Mouse (Mus musculus): ENCODE results near the gene Stag1. TPM values are rescaled to one million over a fixed set of nuclear protein-coding genes. Genes with fewer than 3 reads are reported as not detected.

Stag1 gene
- polyA plus RNA-seq, 1 experiment = not detected

DNA sequence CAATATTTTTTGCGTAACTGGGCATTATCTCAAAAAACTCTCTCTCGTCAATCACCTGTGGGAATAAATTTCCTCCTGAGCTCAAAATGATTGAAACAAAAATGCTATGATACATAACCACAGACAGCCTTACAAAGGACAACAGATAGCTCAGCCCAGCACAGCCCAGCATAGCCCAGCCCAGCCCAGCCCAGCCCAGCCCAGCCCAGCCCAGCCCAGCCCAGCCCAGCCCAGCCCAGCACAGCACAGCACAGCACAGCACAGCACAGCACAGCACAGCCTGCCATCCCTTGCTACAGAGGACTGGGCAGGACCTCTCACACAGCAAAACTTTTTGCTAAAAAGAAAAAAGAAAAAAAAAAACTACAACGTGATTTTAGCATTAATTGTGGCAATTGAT lies 390.3 kb downstream of the Stag1 start:
- 95% methylated on average over 3 of the region's 3 CpGs for WGBS

DNA sequence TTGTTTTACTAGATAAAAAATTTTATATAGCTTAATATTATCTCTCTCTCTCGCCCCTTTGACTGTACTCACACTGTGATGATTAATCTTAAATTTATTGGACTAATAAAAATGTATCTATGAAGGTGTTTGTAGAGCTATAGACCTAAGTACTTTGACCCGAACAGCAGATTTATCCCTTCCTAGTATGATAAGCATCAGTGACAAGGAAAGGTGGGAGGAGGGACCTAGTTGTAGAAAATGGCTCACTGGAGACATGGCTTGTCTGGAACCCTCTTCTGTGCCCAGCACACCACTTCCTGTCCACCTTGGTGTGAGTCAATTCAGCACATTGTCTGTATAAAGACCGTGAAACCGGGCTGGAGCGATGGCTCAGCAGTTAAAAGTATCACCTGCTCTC lies 393.0 kb downstream of the Stag1 start:
- TF ChIP-seq CTCF (IDR thresholded peaks at IDR 0.05; ENCODE audit: insufficient read depth, low read depth, low read length) (no peak), POLR2A (IDR thresholded peaks at IDR 0.05; ENCODE audit: insufficient read depth, low read depth, low read length) (no peak)
- WGBS = 94% methylated on average over 5 of the region's 5 CpGs
- H3K4me3 ChIP-seq (ENCODE audit: insufficient read depth, low read depth, low read length) = no peak overlapping the region
- H3K27ac ChIP-seq (ENCODE audit: insufficient read depth, low read depth, low read length) = no peak overlapping the region
- no peaks in the 10 kb centered on the region for H3K4me1 ChIP-seq (ENCODE audit: control insufficient read depth, insufficient read depth, low read length)

More for the DNA sequence above, 390.3 kb downstream of the Stag1 start:
- no peaks in the 10 kb centered on the region for H3K4me1 ChIP-seq (ENCODE audit: control insufficient read depth, insufficient read depth, low read length)
- TF ChIP-seq CTCF (IDR thresholded peaks at IDR 0.05; ENCODE audit: insufficient read depth, low read depth, low read length) (no peak), POLR2A (IDR thresholded peaks at IDR 0.05; ENCODE audit: insufficient read depth, low read depth, low read length) (no peak)
- no peak overlapping the region for H3K4me3 ChIP-seq (ENCODE audit: insufficient read depth, low read depth, low read length)
- H3K27ac ChIP-seq (ENCODE audit: insufficient read depth, low read depth, low read length) = no peak overlapping the region

DNA sequence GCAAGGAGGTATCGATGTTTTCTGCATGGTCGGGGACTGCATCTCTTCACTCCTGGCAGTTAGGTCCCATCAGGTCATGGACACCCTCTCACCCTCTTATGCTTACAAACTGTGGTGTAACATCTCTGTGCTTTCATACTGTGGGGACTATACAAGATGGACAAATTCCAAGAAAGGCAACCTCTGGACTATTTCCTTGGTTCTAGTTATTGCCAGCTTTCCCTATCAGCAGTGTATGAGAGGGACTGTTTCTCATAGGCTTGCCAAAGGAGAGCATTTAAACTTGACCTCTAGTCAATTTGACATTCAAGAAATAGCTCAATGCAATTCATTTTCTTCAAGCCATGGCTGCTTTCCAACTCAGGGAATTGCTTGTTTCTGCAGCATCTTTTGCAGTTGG lies 393.7 kb downstream of the Stag1 start:
- Histone ChIP-seq H3K27ac (ENCODE audit: insufficient read depth, low read depth, low read length) (no peak overlapping the region), H3K4me1 (ENCODE audit: control insufficient read depth, insufficient read depth, low read length) (no peaks in the 10 kb centered on the region), H3K4me3 (ENCODE audit: insufficient read depth, low read depth, low read length) (no peak overlapping the region)
- WGBS = 91% methylated on average over 2 of the region's 2 CpGs
- no peak for TF ChIP-seq POLR2A (IDR thresholded peaks at IDR 0.05; ENCODE audit: insufficient read depth, low read depth, low read length)
- no peak for TF ChIP-seq CTCF (IDR thresholded peaks at IDR 0.05; ENCODE audit: insufficient read depth, low read depth, low read length)

DNA sequence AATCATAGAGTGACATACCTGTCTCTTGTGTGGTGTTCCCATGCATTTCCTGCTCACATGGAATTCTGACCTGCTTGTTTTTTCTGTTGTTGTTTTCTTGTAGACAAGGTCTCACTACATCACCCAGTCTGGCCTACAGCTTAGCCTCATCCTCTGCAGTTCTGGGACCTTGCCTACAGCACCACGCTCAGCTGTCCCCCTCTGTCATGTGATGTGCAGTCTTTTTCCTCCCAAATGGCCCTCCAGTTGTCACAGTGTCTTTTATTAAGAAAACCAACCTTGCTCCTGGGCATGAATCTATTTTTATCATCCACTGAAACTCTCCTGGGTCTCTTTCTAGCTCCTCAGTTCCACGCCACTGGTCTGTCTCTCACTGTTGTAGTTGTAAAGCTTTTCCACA lies 394.6 kb downstream of the Stag1 start:
- H3K4me1 ChIP-seq (ENCODE audit: control insufficient read depth, insufficient read depth, low read length) = no peaks in the 10 kb centered on the region
- no peak overlapping the region for H3K4me3 ChIP-seq (ENCODE audit: insufficient read depth, low read depth, low read length)
- TF ChIP-seq POLR2A (IDR thresholded peaks at IDR 0.05; ENCODE audit: insufficient read depth, low read depth, low read length) (no peak), CTCF (IDR thresholded peaks at IDR 0.05; ENCODE audit: insufficient read depth, low read depth, low read length) (no peak)
- no peak overlapping the region for H3K27ac ChIP-seq (ENCODE audit: insufficient read depth, low read depth, low read length)
- WGBS = 94% methylated on average over 2 of the region's 2 CpGs

DNA sequence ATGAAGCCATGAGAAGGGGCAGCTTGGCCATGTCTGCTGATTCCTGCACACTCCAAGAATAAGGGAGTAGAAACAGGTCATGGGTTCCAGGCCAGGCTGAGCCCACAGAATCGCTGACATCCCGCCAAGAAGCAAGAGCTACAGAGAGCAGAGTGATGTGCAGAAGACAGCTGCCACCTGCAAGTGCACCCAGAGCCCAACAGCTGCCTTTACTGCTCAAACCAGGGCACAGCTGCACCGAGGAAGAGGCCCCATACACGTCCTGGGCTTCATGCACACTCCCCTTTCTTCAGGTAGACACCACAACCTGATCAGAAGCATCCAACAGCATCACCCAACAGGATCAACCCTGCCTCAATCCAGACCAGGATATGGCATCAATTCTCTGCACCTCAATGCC lies 396.3 kb downstream of the Stag1 start:
- TF ChIP-seq POLR2A (IDR thresholded peaks at IDR 0.05; ENCODE audit: insufficient read depth, low read depth, low read length) = no peak
- TF ChIP-seq CTCF (IDR thresholded peaks at IDR 0.05; ENCODE audit: insufficient read depth, low read depth, low read length) = no peak
- no peak overlapping the region for H3K27ac ChIP-seq (ENCODE audit: insufficient read depth, low read depth, low read length)
- H3K4me1 ChIP-seq (ENCODE audit: control insufficient read depth, insufficient read depth, low read length) = no peaks in the 10 kb centered on the region
- 87% methylated on average over 4 of the region's 4 CpGs for WGBS
- H3K4me3 ChIP-seq (ENCODE audit: insufficient read depth, low read depth, low read length) = no peak overlapping the region

DNA sequence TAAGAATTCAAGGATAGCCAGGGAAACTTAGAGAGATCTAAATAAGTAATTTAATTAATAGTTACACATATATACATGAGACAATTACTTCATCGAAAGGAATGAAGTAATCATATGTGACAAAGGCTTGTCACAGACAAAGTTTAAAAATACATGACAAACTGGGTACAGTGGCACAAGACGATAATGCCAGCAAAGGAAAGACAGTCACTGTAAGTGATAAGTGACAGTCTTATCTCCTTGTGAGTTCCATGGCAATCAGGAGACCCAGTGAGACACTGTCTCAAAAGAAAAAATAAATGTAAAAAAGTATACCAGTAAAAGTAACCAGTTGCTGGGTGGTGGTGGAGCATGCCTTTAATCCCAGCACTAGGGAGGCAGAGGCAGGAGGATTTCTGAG lies 399.5 kb downstream of the Stag1 start:
- WGBS = 96% methylated on average over 2 of the region's 2 CpGs
- Histone ChIP-seq H3K4me1 (ENCODE audit: control insufficient read depth, insufficient read depth, low read length) (no peaks in the 10 kb centered on the region), H3K4me3 (ENCODE audit: insufficient read depth, low read depth, low read length) (no peak overlapping the region), H3K27ac (ENCODE audit: insufficient read depth, low read depth, low read length) (no peak overlapping the region)
- no peak for TF ChIP-seq POLR2A (IDR thresholded peaks at IDR 0.05; ENCODE audit: insufficient read depth, low read depth, low read length)
- TF ChIP-seq CTCF (IDR thresholded peaks at IDR 0.05; ENCODE audit: insufficient read depth, low read depth, low read length) = no peak

DNA sequence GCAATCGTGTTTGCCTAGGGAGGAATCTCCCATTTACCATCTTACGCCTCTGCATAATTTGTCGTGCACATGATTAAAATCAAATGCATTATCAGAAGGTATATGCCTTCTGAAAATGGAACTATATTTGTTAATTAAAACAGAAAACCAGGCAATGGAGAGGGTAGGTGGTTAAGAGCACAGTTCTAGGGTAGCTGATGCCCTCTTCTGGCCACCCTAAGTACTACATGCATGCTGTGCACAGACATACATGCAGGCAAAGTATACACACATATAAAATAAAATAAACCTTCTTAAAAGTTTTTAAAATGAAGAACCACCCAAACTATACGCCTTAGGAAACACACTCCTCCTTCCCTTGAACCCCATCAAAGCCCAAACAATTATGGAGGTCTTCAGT lies 404.5 kb downstream of the Stag1 start:
- TF ChIP-seq POLR2A (IDR thresholded peaks at IDR 0.05; ENCODE audit: insufficient read depth, low read depth, low read length) (no peak), CTCF (IDR thresholded peaks at IDR 0.05; ENCODE audit: insufficient read depth, low read depth, low read length) (no peak)
- 98% methylated on average over 4 of the region's 4 CpGs for WGBS
- Histone ChIP-seq H3K27ac (ENCODE audit: insufficient read depth, low read depth, low read length) (no peak overlapping the region), H3K4me3 (ENCODE audit: insufficient read depth, low read depth, low read length) (no peak overlapping the region), H3K4me1 (ENCODE audit: control insufficient read depth, insufficient read depth, low read length) (no peaks in the 10 kb centered on the region)

DNA sequence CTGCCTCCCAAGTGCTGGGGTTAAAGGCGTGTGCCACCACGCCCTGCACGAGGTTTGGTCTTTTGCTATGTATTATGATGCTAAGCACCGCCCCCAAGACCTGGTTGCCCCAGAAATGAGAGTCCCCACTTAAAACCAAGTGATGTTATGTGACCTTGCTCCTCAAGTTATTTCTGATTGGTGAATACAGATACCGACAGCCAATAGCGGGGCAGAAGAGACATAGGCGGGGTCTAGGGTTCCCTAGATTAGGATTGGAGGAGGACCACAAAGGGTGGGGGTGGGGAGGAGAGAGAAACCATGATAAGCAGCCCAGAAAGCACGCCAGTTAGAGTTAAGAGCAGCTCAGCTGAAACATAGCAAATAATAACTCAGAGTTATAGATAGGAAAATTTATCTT lies 405.2 kb downstream of the Stag1 start:
- Histone ChIP-seq H3K4me3 (ENCODE audit: insufficient read depth, low read depth, low read length) (no peak overlapping the region), H3K4me1 (ENCODE audit: control insufficient read depth, insufficient read depth, low read length) (no peaks in the 10 kb centered on the region), H3K27ac (ENCODE audit: insufficient read depth, low read depth, low read length) (no peak overlapping the region)
- WGBS = 97% methylated on average over 8 of the region's 8 CpGs
- TF ChIP-seq CTCF (IDR thresholded peaks at IDR 0.05; ENCODE audit: insufficient read depth, low read depth, low read length) = no peak
- TF ChIP-seq POLR2A (IDR thresholded peaks at IDR 0.05; ENCODE audit: insufficient read depth, low read depth, low read length) = no peak

DNA sequence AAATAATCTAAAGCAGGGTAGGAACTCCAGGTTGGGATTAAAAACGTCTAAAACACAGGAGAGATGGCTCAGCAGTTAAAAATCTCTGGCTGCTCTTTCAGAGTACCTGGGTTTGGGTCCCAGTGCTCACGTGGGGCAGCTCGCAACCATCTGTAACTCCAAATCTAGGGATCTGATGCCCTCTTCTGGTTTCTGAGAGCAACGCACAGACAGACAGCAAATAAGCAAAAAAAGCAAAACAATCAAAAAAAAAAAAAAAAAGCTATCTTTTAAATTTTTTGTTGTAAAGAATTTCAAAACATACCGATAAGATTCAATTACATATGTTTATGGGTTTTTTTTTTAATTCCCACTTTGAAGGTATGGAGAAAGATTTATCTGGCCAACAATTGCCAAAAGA lies 405.7 kb downstream of the Stag1 start:
- no peak overlapping the region for H3K4me3 ChIP-seq (ENCODE audit: insufficient read depth, low read depth, low read length)
- no peak overlapping the region for H3K27ac ChIP-seq (ENCODE audit: insufficient read depth, low read depth, low read length)
- no peak for TF ChIP-seq CTCF (IDR thresholded peaks at IDR 0.05; ENCODE audit: insufficient read depth, low read depth, low read length)
- no peak for TF ChIP-seq POLR2A (IDR thresholded peaks at IDR 0.05; ENCODE audit: insufficient read depth, low read depth, low read length)
- H3K4me1 ChIP-seq (ENCODE audit: control insufficient read depth, insufficient read depth, low read length) = no peaks in the 10 kb centered on the region
- WGBS = 94% methylated on average over 5 of the region's 5 CpGs

DNA sequence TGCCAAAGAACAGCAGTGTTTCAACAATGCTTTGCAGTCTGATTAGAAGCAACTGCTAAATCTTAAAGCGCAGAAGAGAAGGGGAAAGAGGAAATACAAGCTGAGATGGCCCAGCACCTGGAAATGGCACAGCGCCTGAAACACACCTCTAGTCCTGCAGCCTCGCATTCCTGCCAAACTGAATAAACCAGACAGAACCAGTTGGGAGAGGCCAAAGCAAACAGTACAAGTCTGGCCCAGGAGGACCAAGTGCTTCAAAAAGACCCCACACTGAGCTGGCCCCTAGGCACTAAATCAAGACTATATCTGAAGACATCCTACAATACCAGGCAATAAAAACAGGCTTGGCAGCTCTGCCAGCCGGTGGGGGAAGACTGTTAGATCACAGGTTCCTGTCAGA lies 408.3 kb downstream of the Stag1 start:
- Histone ChIP-seq H3K4me3 (ENCODE audit: insufficient read depth, low read depth, low read length) (no peak overlapping the region), H3K27ac (ENCODE audit: insufficient read depth, low read depth, low read length) (no peak overlapping the region), H3K4me1 (ENCODE audit: control insufficient read depth, insufficient read depth, low read length) (no peaks in the 10 kb centered on the region)
- TF ChIP-seq POLR2A (IDR thresholded peaks at IDR 0.05; ENCODE audit: insufficient read depth, low read depth, low read length) (no peak), CTCF (IDR thresholded peaks at IDR 0.05; ENCODE audit: insufficient read depth, low read depth, low read length) (no peak)
- 86% methylated on average over 4 of the region's 4 CpGs for WGBS

Other genes starting within 250 kb of the Stag1 start
- not detected in 2 replicates for gene Il20rb, start 111.0 kb upstream of the Stag1 start, polyA plus RNA-seq (2012; ENCODE audit: insufficient read depth, insufficient read length, low replicate concordance, missing spikeins)
- not detected in 2 replicates for gene Nck1, start 51.7 kb upstream of the Stag1 start, polyA plus RNA-seq (2012; ENCODE audit: insufficient read depth, insufficient read length, low replicate concordance, missing spikeins)
- gene Slc35g2, start 26.7 kb upstream of the Stag1 start, polyA plus RNA-seq (2012; ENCODE audit: insufficient read depth, insufficient read length, low replicate concordance, missing spikeins) = not detected in 2 replicates

Data from olfactory bulb, adult 2 months (tissue).